Mouse (Mus musculus) MEL (cell line): ENCODE measurements around the gene Cluh. TPM values are rescaled to one million over a fixed set of nuclear protein-coding genes. Genes with fewer than 3 reads are reported as not detected.

Source experiments
- DNase-seq: peaks from one replicate; pipeline ENCODE4 v3.0.0; 2011; ENCODE audit warnings: low read depth, low spot score
- H3K27ac ChIP-seq: 2 replicates; pipeline ENCODE4 v1.5.1; 2012; ENCODE audit warnings: low read depth, mild to moderate bottlenecking, control low read depth, low read length, moderate library complexity; ENCODE audit not compliant: control insufficient read depth
- H3K27me3 ChIP-seq, 2 experiments: fragments of 150-350 bp in 1 of 2; sonication (generic) in 1 of 2; 2 replicates each; pipeline ENCODE4 v1.6.1; 2012; ENCODE audit warnings: low read length in 2 of 2, mild to moderate bottlenecking in 2 of 2, improper control_type of control experiment in 1 of 2, moderate library complexity in 1 of 2; ENCODE audit not compliant: insufficient read depth in 2 of 2, control insufficient read depth in 1 of 2
- H3K36me3 ChIP-seq, 2 experiments: 2 replicates each; pipeline ENCODE4 v1.6.1; 2012 to 2014; ENCODE audit warnings: low read length in 2 of 2, improper control_type of control experiment in 1 of 2, inconsistent platforms in 1 of 2, mild to moderate bottlenecking in 1 of 2; ENCODE audit not compliant: insufficient read depth in 2 of 2, control insufficient read depth in 1 of 2
- H3K4me1 ChIP-seq, 2 experiments: fragments of 150-350 bp in 1 of 2; sonication (generic) in 1 of 2; 2 replicates each; pipeline ENCODE4 v1.6.1; 2012; ENCODE audit warnings: low read length in 2 of 2, improper control_type of control experiment in 1 of 2, mild to moderate bottlenecking in 1 of 2; ENCODE audit not compliant: insufficient read depth in 2 of 2, control insufficient read depth in 1 of 2
- H3K4me3 ChIP-seq, 2 experiments: fragments of 150-350 bp in 1 of 2; sonication (generic) in 1 of 2; 2 replicates each; pipeline ENCODE4 v1.5.1; 2012; ENCODE audit warnings: low read depth in 2 of 2, low read length in 2 of 2, mild to moderate bottlenecking in 2 of 2, moderate library complexity in 2 of 2, control low read depth in 1 of 2, improper control_type of control experiment in 1 of 2; ENCODE audit not compliant: control insufficient read depth in 1 of 2, insufficient read depth in 1 of 2
- H3K79me2 ChIP-seq: 2 replicates; pipeline ENCODE4 v1.6.1; 2012; ENCODE audit warnings: mild to moderate bottlenecking, low read length, moderate library complexity; ENCODE audit not compliant: control insufficient read depth, poor library complexity, insufficient read depth
- H3K9ac ChIP-seq: 2 replicates; pipeline ENCODE4 v1.6.1; 2012; ENCODE audit warnings: low read depth, mild to moderate bottlenecking, control low read depth, low read length, moderate library complexity; ENCODE audit not compliant: control insufficient read depth, poor library complexity, severe bottlenecking
- H3K9me3 ChIP-seq: fragments of 150-350 bp; sonication (generic); replicated peaks from 2 replicates; pipeline ENCODE4 v1.6.1; 2012; ENCODE audit warnings: mild to moderate bottlenecking, low read length, improper control_type of control experiment, moderate library complexity; ENCODE audit not compliant: insufficient read depth
- BHLHE40 ChIP-seq: IDR thresholded peaks from 2 replicates; pipeline ENCODE4 v1.6.1; 2012; ENCODE audit warnings: low read depth, mild to moderate bottlenecking, inconsistent platforms, low read length, improper control_type of control experiment, borderline replicate concordance
- CHD1 ChIP-seq: IDR thresholded peaks from 2 replicates; pipeline ENCODE4 v1.6.1; 2012; ENCODE audit warnings: low read depth, mild to moderate bottlenecking, inconsistent platforms, low read length, improper control_type of control experiment
- CHD2 ChIP-seq: IDR thresholded peaks from 2 replicates; pipeline ENCODE4 v1.6.1; 2011; ENCODE audit warnings: low read length, improper control_type of control experiment
- CTCF ChIP-seq, 3 experiments: IDR thresholded peaks in 2 of 3; conservative IDR thresholded peaks in 1 of 3; 2 replicates each; pipeline ENCODE4 v1.5.1; 2011 to 2012; ENCODE audit warnings: low read length in 3 of 3, low read depth in 2 of 3, mild to moderate bottlenecking in 2 of 3, improper control_type of control experiment in 1 of 3, inconsistent platforms in 1 of 3, mixed read lengths in 1 of 3, moderate library complexity in 1 of 3; ENCODE audit not compliant: control insufficient read depth in 1 of 3, insufficient read depth in 1 of 3, poor library complexity in 1 of 3, severe bottlenecking in 1 of 3
- E2F4 ChIP-seq: IDR thresholded peaks from 2 replicates; pipeline ENCODE4 v1.6.1; 2011; ENCODE audit warnings: low read depth, low read length, improper control_type of control experiment, borderline replicate concordance
- GATA1 ChIP-seq: IDR thresholded peaks from 2 replicates; pipeline ENCODE4 v1.6.1; 2011; ENCODE audit warnings: low read depth, low read length, improper control_type of control experiment
- MEF2A ChIP-seq: IDR thresholded peaks from 2 replicates; pipeline ENCODE4 v1.6.1; 2014; ENCODE audit warnings: low read depth, mild to moderate bottlenecking, inconsistent platforms, low read length, improper control_type of control experiment; ENCODE audit not compliant: poor library complexity, insufficient replicate concordance, severe bottlenecking; ENCODE audit errors: extremely low read depth
- MXI1 ChIP-seq: IDR thresholded peaks from 2 replicates; pipeline ENCODE4 v1.6.1; 2011; ENCODE audit warnings: mild to moderate bottlenecking, low read depth, low read length, improper control_type of control experiment
- MYB ChIP-seq: IDR thresholded peaks from 2 replicates; pipeline ENCODE4 v1.6.1; 2011; ENCODE audit warnings: mild to moderate bottlenecking, low read depth, low read length, improper control_type of control experiment
- MYC ChIP-seq: IDR thresholded peaks from 2 replicates; pipeline ENCODE4 v1.6.1; 2011; ENCODE audit warnings: low read depth, mild to moderate bottlenecking, low read length, improper control_type of control experiment, moderate library complexity
- NELFE ChIP-seq: IDR thresholded peaks from 2 replicates; pipeline ENCODE4 v1.6.1; 2011; ENCODE audit warnings: low read depth, low read length, improper control_type of control experiment
- NRF1 ChIP-seq: IDR thresholded peaks from 2 replicates; pipeline ENCODE4 v1.6.1; 2014; ENCODE audit warnings: low read depth, mild to moderate bottlenecking, inconsistent platforms, low read length, improper control_type of control experiment, moderate library complexity; ENCODE audit not compliant: poor library complexity, insufficient read depth, severe bottlenecking
- POLR2A ChIP-seq, 2 experiments: IDR thresholded peaks; 2 replicates each; pipeline ENCODE4 v1.6.1; 2011 to 2012; ENCODE audit warnings: low read length in 2 of 2, mild to moderate bottlenecking in 2 of 2, control low read depth in 1 of 2, improper control_type of control experiment in 1 of 2, low read depth in 1 of 2, moderate library complexity in 1 of 2; ENCODE audit not compliant: control insufficient read depth in 1 of 2, insufficient read depth in 1 of 2, poor library complexity in 1 of 2
- RAD21 ChIP-seq: IDR thresholded peaks from 2 replicates; pipeline ENCODE4 v1.6.1; 2011; ENCODE audit warnings: mild to moderate bottlenecking, low read depth, low read length, improper control_type of control experiment
- SIN3A ChIP-seq: IDR thresholded peaks from 2 replicates; pipeline ENCODE4 v1.6.1; 2012; ENCODE audit warnings: low read length, improper control_type of control experiment, inconsistent platforms
- SMC3 ChIP-seq: IDR thresholded peaks from 2 replicates; pipeline ENCODE4 v1.6.1; 2011; ENCODE audit warnings: low read depth, low read length, improper control_type of control experiment
- UBTF ChIP-seq: IDR thresholded peaks from 2 replicates; pipeline ENCODE4 v1.6.1; 2012; ENCODE audit warnings: low read depth, mild to moderate bottlenecking, inconsistent platforms, low read length, improper control_type of control experiment, moderate library complexity, borderline replicate concordance; ENCODE audit not compliant: insufficient read depth
- USF2 ChIP-seq, 2 experiments: IDR thresholded peaks; 2 replicates each; pipeline ENCODE4 v1.6.1; 2011 to 2012; ENCODE audit warnings: improper control_type of control experiment in 2 of 2, low read length in 2 of 2, borderline replicate concordance in 1 of 2, inconsistent platforms in 1 of 2, low read depth in 1 of 2, mild to moderate bottlenecking in 1 of 2; ENCODE audit not compliant: insufficient read depth in 1 of 2
- ZMIZ1 ChIP-seq: IDR thresholded peaks from 2 replicates; pipeline ENCODE4 v1.6.1; 2012; ENCODE audit warnings: low read depth, mild to moderate bottlenecking, inconsistent platforms, low read length, improper control_type of control experiment, moderate library complexity
- polyA plus RNA-seq, 2 experiments: library from polyadenylated mRNA; stranded (reverse) in 1 of 2; unstranded in 1 of 2; fragments of >175 nt in 1 of 2; fragments of >200 nt in 1 of 2; gene quantifications; 2 replicates each; pipeline versions ENCODE4 v1.2.1 to v1.2.4; 2012; ENCODE audit warnings: low replicate concordance in 2 of 2, low read depth in 1 of 2; ENCODE audit not compliant: insufficient read length in 2 of 2, insufficient read depth in 1 of 2, missing spikeins in 1 of 2
- total RNA-seq: library from RNA; depleted of rRNA; stranded (reverse); fragments of 300-350 nt; gene quantifications from 2 replicates; pipeline ENCODE4 v1.2.3, GENCODE M21; 2012

The Cluh gene
- total and polyA plus RNA-seq, 3 experiments = 53.8 to 135 (median 115) TPM

- peaks cover 0 to 32% of the 10 kb centered on the region in 2 experiments; a peak in 2 of 4 replicates for H3K36me3 ChIP-seq
- no peak for DNase-seq
- TF ChIP-seq SIN3A = no peak
- TF ChIP-seq NELFE = no peak
- TF ChIP-seq POLR2A (IDR thresholded peaks at IDR 0.05; ENCODE audit: control insufficient read depth in 1 of 2, insufficient read depth in 1 of 2, low read depth in 1 of 2, low read length in 2 of 2, poor library complexity in 1 of 2) = no peak
- no peak for TF ChIP-seq CHD2
- no peak for TF ChIP-seq UBTF
- TF ChIP-seq ZMIZ1 = no peak
- TF ChIP-seq MEF2A = no peak
- no peak for TF ChIP-seq BHLHE40
- no peak for TF ChIP-seq CHD1
- TF ChIP-seq MXI1 = no peak
- TF ChIP-seq USF2 (IDR thresholded peaks at IDR 0.05; ENCODE audit: borderline replicate concordance in 1 of 2, insufficient read depth in 1 of 2, low read depth in 1 of 2, low read length in 2 of 2) = no peak
- TF ChIP-seq GATA1 = no peak
- TF ChIP-seq E2F4 = no peak
- TF ChIP-seq MYB = no peak
- TF ChIP-seq SMC3 = no peak
- no peak for TF ChIP-seq MYC
- TF ChIP-seq CTCF (IDR thresholded peaks at IDR 0.05 in 2 of 3, conservative IDR thresholded peaks at IDR 0.05 in 1 of 3; ENCODE audit: control insufficient read depth in 1 of 3, insufficient read depth in 1 of 3, low read depth in 2 of 3, low read length in 3 of 3, poor library complexity in 1 of 3, severe bottlenecking in 1 of 3) = no peak
- TF ChIP-seq NRF1 = no peak
- H3K27me3 ChIP-seq = no peaks in the 10 kb centered on the region
- H3K4me3 ChIP-seq = no peak overlapping the region
- H3K9ac ChIP-seq = no peak overlapping the region
- H3K27ac ChIP-seq = no peak overlapping the region
- H3K79me2 ChIP-seq = no peaks in the 10 kb centered on the region
- H3K4me1 ChIP-seq = no peaks in the 10 kb centered on the region
- H3K9me3 ChIP-seq = no peaks in the 10 kb centered on the region
These were observed 15.6 kb downstream of the Cluh start for GRCm38 (mm10) chr11:74664906-74665305.

DNA sequence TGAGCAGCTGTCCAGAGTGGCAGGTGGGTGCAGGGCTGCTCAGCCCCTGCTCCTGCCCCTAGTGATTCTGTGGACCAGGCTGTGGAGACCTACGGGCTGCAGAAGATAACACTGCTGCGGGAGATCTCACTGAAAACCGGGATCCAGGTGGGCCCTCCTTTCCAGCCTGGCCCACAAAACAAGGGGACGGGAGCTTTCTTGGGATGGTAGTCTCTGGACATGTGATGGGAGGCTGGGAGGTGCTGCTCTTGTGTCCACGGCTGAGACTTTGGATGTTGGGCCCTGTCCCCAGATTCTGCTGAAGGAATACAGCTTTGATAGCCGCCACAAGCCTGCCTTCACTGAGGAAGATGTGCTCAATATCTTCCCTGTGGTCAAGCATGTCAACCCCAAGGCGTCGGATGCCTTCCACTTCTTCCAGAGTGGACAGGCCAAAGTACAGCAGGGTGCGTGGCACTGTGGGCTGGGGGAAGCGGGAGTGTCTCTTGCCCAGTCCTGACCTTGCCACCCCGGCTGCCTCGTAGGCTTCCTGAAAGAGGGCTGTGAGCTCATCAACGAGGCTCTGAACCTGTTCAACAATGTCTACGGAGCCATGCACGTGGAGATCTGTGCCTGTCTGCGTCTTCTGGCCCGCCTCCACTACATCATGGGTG is 16.5 kb downstream of the Cluh start:
- DNase-seq = no peak
- H3K4me3 ChIP-seq = no peak overlapping the region
- no peaks in the 10 kb centered on the region for H3K4me1 ChIP-seq
- H3K27ac ChIP-seq = no peak overlapping the region
- peaks cover 0 to 28% of the 10 kb centered on the region in 2 experiments; a peak in 2 of 4 replicates for H3K36me3 ChIP-seq
- H3K79me2 ChIP-seq = no peaks in the 10 kb centered on the region
- H3K27me3 ChIP-seq = no peaks in the 10 kb centered on the region
- no peak for TF ChIP-seq RAD21
- peak in 1 of 2 experiments; percentile 15; a peak in 2 of 4 replicates for TF ChIP-seq POLR2A (IDR thresholded peaks at IDR 0.05; ENCODE audit: control insufficient read depth in 1 of 2, insufficient read depth in 1 of 2, low read depth in 1 of 2, low read length in 2 of 2, poor library complexity in 1 of 2)
- H3K9ac ChIP-seq = no peak overlapping the region
- H3K9me3 ChIP-seq = no peaks in the 10 kb centered on the region
